Mouse (Mus musculus): ENCODE measurements at regions not wholly inside any gene's neighbourhood (a gene's known extent, or its start where the extent isn't known, plus 50 kb on each side); places are given as distances from the start of the nearest gene placed in this dataset.

- no peaks in the 10 kb centered on the region for H3K4me1 ChIP-seq
- no peak for ATAC-seq (ENCODE audit: insufficient read depth, low FRiP score, low read depth)
- 84% methylated on average over 2 of the region's 2 CpGs for WGBS
These were observed 51.8 kb upstream of the 1190002N15Rik start for GRCm38 (mm10) chr9:94589672-94590071.

GRCm38 (mm10) chr9:94604993-94605392, 64.7 kb upstream of the Slc9a9 start:
- Histone ChIP-seq H3K4me3 (replicated peaks) (no peak overlapping the region), H3K27ac (no peak overlapping the region), H3K4me2 (no peak overlapping the region), H3K9ac (no peak overlapping the region), H3K36me3 (no peaks in the 10 kb centered on the region), H3K9me3 (no peaks in the 10 kb centered on the region), H3K4me1 (no peaks in the 10 kb centered on the region), H3K27me3 (replicated peaks) (no peaks in the 10 kb centered on the region)
- ATAC-seq (ENCODE audit: insufficient read depth, low FRiP score, low read depth), result no peak
- 70% methylated on average over 2 of the region's 2 CpGs for WGBS

More at GRCm38 (mm10) chr9:94589672-94590071, 51.8 kb upstream of the 1190002N15Rik start:
- no peak overlapping the region for H3K4me2 ChIP-seq
- no peak overlapping the region for H3K9ac ChIP-seq
- H3K9me3 ChIP-seq, result no peaks in the 10 kb centered on the region
- H3K36me3 ChIP-seq, result no peaks in the 10 kb centered on the region
- H3K4me3 ChIP-seq (replicated peaks), result no peak overlapping the region
- H3K27me3 ChIP-seq (replicated peaks), result no peaks in the 10 kb centered on the region
- H3K27ac ChIP-seq, result no peak overlapping the region

GRCm38 (mm10) chr9:94606422-94606821, 63.3 kb upstream of the Slc9a9 start:
- 71% methylated on average over 2 of the region's 2 CpGs for WGBS

GRCm38 (mm10) chr9:94607011-94607749, 62.5 kb upstream of the Slc9a9 start:
- no peak for ATAC-seq (ENCODE audit: insufficient read depth, low FRiP score, low read depth)
- Histone ChIP-seq H3K9me3 (no peaks in the 10 kb centered on the region), H3K27me3 (replicated peaks) (no peaks in the 10 kb centered on the region), H3K9ac (no peak overlapping the region), H3K27ac (peak overlapping the region; percentile 16; the same call in 1 of the 2 replicates), H3K4me1 (no peaks in the 10 kb centered on the region), H3K36me3 (no peaks in the 10 kb centered on the region), H3K4me2 (no peak overlapping the region), H3K4me3 (replicated peaks) (no peak overlapping the region)
- 65% methylated on average over 13 of the region's 13 CpGs for WGBS

More at GRCm38 (mm10) chr9:94606422-94606821, 63.3 kb upstream of the Slc9a9 start:
- no peak for ATAC-seq (ENCODE audit: insufficient read depth, low FRiP score, low read depth)
- Histone ChIP-seq H3K4me2 (no peak overlapping the region), H3K27ac (no peak overlapping the region), H3K9ac (no peak overlapping the region), H3K4me3 (replicated peaks) (no peak overlapping the region), H3K9me3 (no peaks in the 10 kb centered on the region), H3K27me3 (replicated peaks) (no peaks in the 10 kb centered on the region), H3K4me1 (no peaks in the 10 kb centered on the region), H3K36me3 (no peaks in the 10 kb centered on the region)

GRCm38 (mm10) chr9:94607750-94608106, 62.0 kb upstream of the Slc9a9 start:
- no peak for ATAC-seq (ENCODE audit: insufficient read depth, low FRiP score, low read depth)
- Histone ChIP-seq H3K9ac (no peak overlapping the region), H3K27me3 (replicated peaks) (no peaks in the 10 kb centered on the region), H3K4me1 (no peaks in the 10 kb centered on the region), H3K36me3 (no peaks in the 10 kb centered on the region), H3K27ac (peak overlapping the region; percentile 16; the same call in 1 of the 2 replicates), H3K4me2 (no peak overlapping the region), H3K9me3 (no peaks in the 10 kb centered on the region), H3K4me3 (replicated peaks) (no peak overlapping the region)
- 20% methylated on average over 2 of the region's 2 CpGs for WGBS

GRCm38 (mm10) chr9:94610101-94610500, 59.6 kb upstream of the Slc9a9 start:
- no peaks in the 10 kb centered on the region for H3K4me1 ChIP-seq
- no peak overlapping the region for H3K27ac ChIP-seq
- H3K27me3 ChIP-seq (replicated peaks), result no peaks in the 10 kb centered on the region
- WGBS, result 73% methylated on average over 3 of the region's 3 CpGs
- no peak overlapping the region for H3K4me2 ChIP-seq
- no peaks in the 10 kb centered on the region for H3K36me3 ChIP-seq
- no peak for ATAC-seq (ENCODE audit: insufficient read depth, low FRiP score, low read depth)
- H3K4me3 ChIP-seq (replicated peaks), result no peak overlapping the region
- H3K9me3 ChIP-seq, result no peaks in the 10 kb centered on the region
- H3K9ac ChIP-seq, result no peak overlapping the region

GRCm38 (mm10) chr9:94610600-94611337, 58.9 kb upstream of the Slc9a9 start:
- Histone ChIP-seq H3K4me2 (no peak overlapping the region), H3K9me3 (no peaks in the 10 kb centered on the region), H3K4me3 (replicated peaks) (no peak overlapping the region), H3K27ac (no peak overlapping the region), H3K36me3 (no peaks in the 10 kb centered on the region), H3K27me3 (replicated peaks) (no peaks in the 10 kb centered on the region), H3K9ac (no peak overlapping the region), H3K4me1 (no peaks in the 10 kb centered on the region)
- no peak for ATAC-seq (ENCODE audit: insufficient read depth, low FRiP score, low read depth)
- 80% methylated on average over 5 of the region's 5 CpGs for WGBS

- no peaks in the 10 kb centered on the region for H3K36me3 ChIP-seq
- no peak overlapping the region for H3K27ac ChIP-seq
- no peak for ATAC-seq (ENCODE audit: insufficient read depth, low FRiP score, low read depth)
- H3K4me3 ChIP-seq (replicated peaks), result no peak overlapping the region
- H3K4me2 ChIP-seq, result no peak overlapping the region
- H3K4me1 ChIP-seq, result no peaks in the 10 kb centered on the region
- no peaks in the 10 kb centered on the region for H3K9me3 ChIP-seq
- WGBS, result 38% methylated on average over 6 of the region's 6 CpGs
- H3K27me3 ChIP-seq (replicated peaks), result no peaks in the 10 kb centered on the region
- no peak overlapping the region for H3K9ac ChIP-seq
These were observed 55.6 kb upstream of the Slc9a9 start for GRCm38 (mm10) chr9:94613891-94614671.

- Histone ChIP-seq H3K27ac (no peak overlapping the region), H3K27me3 (replicated peaks) (no peaks in the 10 kb centered on the region), H3K9me3 (no peaks in the 10 kb centered on the region), H3K36me3 (no peaks in the 10 kb centered on the region), H3K4me1 (no peaks in the 10 kb centered on the region), H3K4me2 (no peak overlapping the region), H3K4me3 (replicated peaks) (no peak overlapping the region), H3K9ac (no peak overlapping the region)
- 81% methylated on average over 11 of the region's 11 CpGs for WGBS
- no peak for ATAC-seq (ENCODE audit: insufficient read depth, low FRiP score, low read depth)
These were observed 54.5 kb upstream of the Slc9a9 start for GRCm38 (mm10) chr9:94615205-94615604.

GRCm38 (mm10) chr9:94618079-94618786, 51.5 kb upstream of the Slc9a9 start:
- no peaks in the 10 kb centered on the region for H3K9me3 ChIP-seq
- WGBS, result 70% methylated on average over 6 of the region's 6 CpGs
- H3K9ac ChIP-seq, result no peak overlapping the region
- H3K4me3 ChIP-seq (replicated peaks), result no peak overlapping the region
- no peak overlapping the region; the same call in 1 of the 2 replicates for H3K27ac ChIP-seq
- H3K36me3 ChIP-seq, result no peaks in the 10 kb centered on the region
- no peak overlapping the region for H3K4me2 ChIP-seq
- ATAC-seq (ENCODE audit: insufficient read depth, low FRiP score, low read depth), result peak; percentile 65; the same call in 1 of the 2 replicates
- H3K4me1 ChIP-seq, result no peaks in the 10 kb centered on the region
- H3K27me3 ChIP-seq (replicated peaks), result no peaks in the 10 kb centered on the region

Measured in stomach, embryonic 15.5 days (tissue).